Mouse (Mus musculus) liver, embryonic 15.5 days (tissue): ENCODE measurements around the gene Rho. TPM values are rescaled to one million over a fixed set of nuclear protein-coding genes. Genes with fewer than 3 reads are reported as not detected.

Experiments
- ATAC-seq: fragments of 200-750 bp; cut with Nextera tagmentation; 2 replicates; pipeline ENCODE4 v1.8.0; 2017; ENCODE audit warnings: moderate number of reproducible peaks, mild to moderate bottlenecking, moderate library complexity; ENCODE audit not compliant: insufficient read depth
- H3K27ac ChIP-seq: fragments of 300-500 bp; sonication (generic); replicated peaks from 2 replicates; pipeline ENCODE4 v1.5.1; 2015; ENCODE audit warnings: mild to moderate bottlenecking, inconsistent platforms
- H3K27me3 ChIP-seq: fragments of 300-500 bp; sonication (generic); 2 replicates; pipeline ENCODE4 v1.6.1; 2015; ENCODE audit warnings: mild to moderate bottlenecking, inconsistent platforms
- H3K36me3 ChIP-seq: fragments of 300-500 bp; sonication (generic); replicated peaks from 2 replicates; pipeline ENCODE4 v1.6.1; 2015; ENCODE audit warnings: moderate library complexity, mild to moderate bottlenecking, inconsistent platforms
- H3K4me1 ChIP-seq: fragments of 300-500 bp; sonication (generic); replicated peaks from 2 replicates; pipeline ENCODE4 v1.6.1; 2015; ENCODE audit warnings: inconsistent platforms
- H3K4me2 ChIP-seq: fragments of 300-500 bp; sonication (generic); 2 replicates; pipeline ENCODE4 v1.6.1; 2015; ENCODE audit warnings: moderate library complexity, mild to moderate bottlenecking, inconsistent platforms
- H3K4me3 ChIP-seq: fragments of 300-500 bp; sonication (generic); replicated peaks from 2 replicates; pipeline ENCODE4 v1.5.1; 2015; ENCODE audit warnings: mild to moderate bottlenecking, inconsistent platforms
- H3K9ac ChIP-seq: fragments of 300-500 bp; sonication (generic); 2 replicates; pipeline ENCODE4 v1.6.1; 2015; ENCODE audit warnings: moderate library complexity, mild to moderate bottlenecking, inconsistent platforms
- H3K9me3 ChIP-seq: fragments of 300-500 bp; sonication (generic); replicated peaks from 2 replicates; pipeline ENCODE4 v1.6.1; 2016; ENCODE audit warnings: inconsistent platforms
- WGBS: fragments of 180-500 bp; shearing (Covaris S2); methylation state at CpG from one replicate; pipeline ENCODE4 v1.1.7; 2015; ENCODE audit warnings: mixed read lengths; ENCODE audit not compliant: insufficient replicate concordance; 5-methylcytosine and 5-hydroxymethylcytosine counted together
- polyA plus RNA-seq: library from polyadenylated mRNA; unstranded; fragments of >200 nt; fragmentation: Nextera tagmentation; extraction: Ambion mirVana; gene quantifications from 2 replicates; pipeline ENCODE4 v1.2.1, GENCODE M21; 2015

The Rho gene
- polyA plus RNA-seq, 1 experiment from 2014 or later, result not detected

- H3K27me3 ChIP-seq, result no peaks in the 10 kb centered on the region
- no peak for ATAC-seq
- 83% methylated on average over 15 of the region's 15 CpGs for WGBS
- no peak overlapping the region for H3K27ac ChIP-seq
- no peaks in the 10 kb centered on the region for H3K9me3 ChIP-seq
- H3K4me2 ChIP-seq, result no peak overlapping the region
- no peak overlapping the region for H3K9ac ChIP-seq
- H3K4me1 ChIP-seq, result peaks cover 18% of the 10 kb centered on the region; the same call in 1 of the 2 replicates
- no peaks in the 10 kb centered on the region for H3K36me3 ChIP-seq
- H3K4me3 ChIP-seq, result no peak overlapping the region
These were observed 16.9 kb upstream of the Rho start for GRCm38 (mm10) chr6:115914511-115915202.

- ATAC-seq, result no peak
- no peak overlapping the region for H3K27ac ChIP-seq
- no peak overlapping the region for H3K9ac ChIP-seq
- H3K4me2 ChIP-seq, result no peak overlapping the region
- WGBS, result 43% methylated on average over 17 of the region's 17 CpGs
- H3K4me1 ChIP-seq, result 0 out of 2 replicates have a peak, but pooled peaks cover 9% of the 10 kb centered on the region
- no peaks in the 10 kb centered on the region for H3K9me3 ChIP-seq
- H3K4me3 ChIP-seq, result no peak overlapping the region
- H3K27me3 ChIP-seq, result no peaks in the 10 kb centered on the region
- no peaks in the 10 kb centered on the region for H3K36me3 ChIP-seq
These were observed 15.7 kb upstream of the Rho start for GRCm38 (mm10) chr6:115915601-115916445.

- ATAC-seq, result no peak
- no peak overlapping the region for H3K27ac ChIP-seq
- 0 out of 2 replicates have a peak, but pooled peaks cover 9% of the 10 kb centered on the region for H3K4me1 ChIP-seq
- H3K36me3 ChIP-seq, result no peaks in the 10 kb centered on the region
- no peaks in the 10 kb centered on the region for H3K27me3 ChIP-seq
- no peak overlapping the region for H3K4me2 ChIP-seq
- no peak overlapping the region for H3K9ac ChIP-seq
- H3K9me3 ChIP-seq, result no peaks in the 10 kb centered on the region
- 67% methylated on average over 5 of the region's 5 CpGs for WGBS
- H3K4me3 ChIP-seq, result no peak overlapping the region
These were observed 14.9 kb upstream of the Rho start for GRCm38 (mm10) chr6:115916611-115917010.

GRCm38 (mm10) chr6:115918615-115919014 is 12.9 kb upstream of the Rho start:
- no peak; the same call in 1 of the 2 replicates for ATAC-seq
- no peak overlapping the region for H3K4me3 ChIP-seq
- H3K4me2 ChIP-seq, result no peak overlapping the region
- no peak overlapping the region for H3K27ac ChIP-seq
- WGBS, result 52% methylated on average over 1 of the region's 1 CpGs
- H3K9ac ChIP-seq, result no peak overlapping the region
- H3K9me3 ChIP-seq, result no peaks in the 10 kb centered on the region
- H3K4me1 ChIP-seq, result 0 out of 2 replicates have a peak, but pooled peaks cover 9% of the 10 kb centered on the region
- no peaks in the 10 kb centered on the region for H3K27me3 ChIP-seq
- no peaks in the 10 kb centered on the region for H3K36me3 ChIP-seq

- Histone ChIP-seq H3K4me3 (no peak overlapping the region), H3K9me3 (no peaks in the 10 kb centered on the region), H3K27me3 (no peaks in the 10 kb centered on the region), H3K4me2 (no peak overlapping the region), H3K4me1 (0 out of 2 replicates have a peak, but pooled peaks cover 9% of the 10 kb centered on the region), H3K36me3 (no peaks in the 10 kb centered on the region), H3K9ac (no peak overlapping the region), H3K27ac (no peak overlapping the region)
- 69% methylated on average over 5 of the region's 5 CpGs for WGBS
- no peak for ATAC-seq
These were observed 11.7 kb upstream of the Rho start for GRCm38 (mm10) chr6:115919876-115920275.

GRCm38 (mm10) chr6:115924829-115925228 is 6.7 kb upstream of the Rho start:
- no peak overlapping the region for H3K4me2 ChIP-seq
- H3K27me3 ChIP-seq, result no peaks in the 10 kb centered on the region
- H3K4me1 ChIP-seq, result no peaks in the 10 kb centered on the region
- no peak overlapping the region for H3K27ac ChIP-seq
- no peak overlapping the region for H3K9ac ChIP-seq
- no peak for ATAC-seq
- H3K4me3 ChIP-seq, result no peak overlapping the region
- WGBS, result 46% methylated on average over 6 of the region's 6 CpGs
- no peaks in the 10 kb centered on the region for H3K36me3 ChIP-seq
- no peaks in the 10 kb centered on the region for H3K9me3 ChIP-seq

- H3K27ac ChIP-seq, result no peak overlapping the region
- H3K4me2 ChIP-seq, result no peak overlapping the region
- no peak overlapping the region for H3K4me3 ChIP-seq
- H3K4me1 ChIP-seq, result no peaks in the 10 kb centered on the region
- no peak overlapping the region for H3K9ac ChIP-seq
- no peaks in the 10 kb centered on the region for H3K9me3 ChIP-seq
- H3K27me3 ChIP-seq, result no peaks in the 10 kb centered on the region
- ATAC-seq, result no peak
- H3K36me3 ChIP-seq, result no peaks in the 10 kb centered on the region
- WGBS, result 75% methylated on average over 10 of the region's 10 CpGs
These were observed 5.1 kb upstream of the Rho start for GRCm38 (mm10) chr6:115926416-115926815.

GRCm38 (mm10) chr6:115927292-115928242 is 4.0 kb upstream of the Rho start:
- 67% methylated on average over 10 of the region's 10 CpGs for WGBS
- H3K4me3 ChIP-seq, result no peak overlapping the region
- H3K36me3 ChIP-seq, result no peaks in the 10 kb centered on the region
- ATAC-seq, result no peak
- H3K9me3 ChIP-seq, result no peaks in the 10 kb centered on the region
- H3K27me3 ChIP-seq, result no peaks in the 10 kb centered on the region
- H3K4me1 ChIP-seq, result no peaks in the 10 kb centered on the region
- H3K9ac ChIP-seq, result no peak overlapping the region
- no peak overlapping the region for H3K4me2 ChIP-seq
- H3K27ac ChIP-seq, result no peak overlapping the region

GRCm38 (mm10) chr6:115930018-115930417 is 1.5 kb upstream of the Rho start:
- H3K27ac ChIP-seq, result no peak overlapping the region
- H3K9me3 ChIP-seq, result no peaks in the 10 kb centered on the region
- no peaks in the 10 kb centered on the region for H3K36me3 ChIP-seq
- no peaks in the 10 kb centered on the region for H3K27me3 ChIP-seq
- H3K4me1 ChIP-seq, result no peaks in the 10 kb centered on the region
- no peak overlapping the region for H3K4me3 ChIP-seq
- no peak overlapping the region for H3K4me2 ChIP-seq
- no peak for ATAC-seq
- H3K9ac ChIP-seq, result no peak overlapping the region
- WGBS, result 63% methylated on average over 5 of the region's 5 CpGs

GRCm38 (mm10) chr6:115932391-115932790 is 843 bp downstream of the Rho start:
- H3K9me3 ChIP-seq, result no peaks in the 10 kb centered on the region
- no peak overlapping the region for H3K4me2 ChIP-seq
- 74% methylated on average over 3 of the region's 3 CpGs for WGBS
- H3K4me1 ChIP-seq, result no peaks in the 10 kb centered on the region
- H3K27ac ChIP-seq, result no peak overlapping the region
- no peak for ATAC-seq
- H3K27me3 ChIP-seq, result no peaks in the 10 kb centered on the region
- H3K4me3 ChIP-seq, result no peak overlapping the region
- no peak overlapping the region for H3K9ac ChIP-seq
- H3K36me3 ChIP-seq, result no peaks in the 10 kb centered on the region
